Mouse (Mus musculus) spleen, adult 2 months (tissue): ENCODE measurements around the gene Desi1.

ENCODE experiments used
- CTCF ChIP-seq: fragments of 200-500 bp; IDR thresholded peaks from 2 replicates; pipeline ENCODE4 v1.5.1; 2011; ENCODE audit warnings: mild to moderate bottlenecking, inconsistent platforms; ENCODE audit not compliant: insufficient read depth, insufficient read length, insufficient replicate concordance; ENCODE audit errors: extremely low read depth
- POLR2A ChIP-seq: fragments of 200-500 bp; IDR thresholded peaks from 2 replicates; pipeline ENCODE4 v1.6.1; 2011; ENCODE audit warnings: low read depth, low read length, inconsistent platforms

DNA sequence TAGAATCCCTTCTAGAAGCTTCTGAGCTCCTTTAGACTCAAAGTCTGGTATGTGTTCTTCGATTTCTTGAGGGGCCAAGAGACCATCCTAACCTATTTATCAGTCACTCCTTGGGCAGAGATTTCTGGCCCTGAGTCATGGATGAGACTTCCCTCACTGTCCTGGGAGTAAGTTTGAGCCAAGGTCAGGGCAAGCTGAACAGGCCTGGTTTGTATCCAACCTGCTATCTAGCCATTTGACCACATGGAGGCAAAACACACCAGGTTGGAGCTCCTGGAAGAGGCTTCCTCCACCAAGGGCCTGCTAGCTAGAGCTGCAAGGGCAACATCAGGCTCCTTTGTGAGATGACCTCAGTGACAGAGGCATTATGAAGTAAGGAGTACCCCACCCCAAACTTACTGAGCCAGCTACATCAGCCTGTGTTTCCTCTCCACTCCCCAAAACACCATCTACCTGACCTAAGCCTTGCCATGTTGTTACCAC, 25.1 kb upstream of the Desi1 start, which contains the start of gene 4930407I10Rik:
- TF ChIP-seq POLR2A (no peak), CTCF (no peak)
